Mouse (Mus musculus): ENCODE data around the gene Smc5. TPM values are rescaled to one million over a fixed set of nuclear protein-coding genes. Genes with fewer than 3 reads are reported as not detected.

Gene Smc5
- polyA plus RNA-seq, 1 experiment from 2014 or later = 24.6 TPM

DNA sequence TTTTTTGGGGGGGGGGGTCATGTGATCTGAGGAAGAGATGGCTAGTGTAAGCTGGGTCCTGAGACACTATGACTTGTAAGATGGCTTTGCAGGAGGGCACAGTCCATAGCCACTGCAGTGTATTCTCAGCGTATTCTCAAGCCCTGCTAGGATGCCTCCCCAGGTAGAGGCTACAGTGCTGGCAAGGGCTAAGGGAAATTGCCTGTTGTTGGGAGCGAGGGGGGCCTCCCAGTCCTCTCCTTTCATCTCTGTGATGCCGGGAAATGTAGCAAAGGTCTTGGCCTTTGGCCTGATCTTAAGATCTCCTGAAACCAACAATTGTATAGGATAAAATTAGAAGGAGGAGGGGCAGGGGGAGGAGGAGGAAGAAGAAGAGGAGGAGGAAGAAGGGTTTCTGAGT is 110.3 kb downstream of the Smc5 start:
- no peaks in the 10 kb centered on the region for H3K36me3 ChIP-seq
- H3K4me3 ChIP-seq (replicated peaks) = no peak overlapping the region
- H3K4me2 ChIP-seq = no peak overlapping the region
- no peaks in the 10 kb centered on the region for H3K9me3 ChIP-seq (replicated peaks)
- WGBS = 52% methylated on average over 3 of the region's 3 CpGs
- ATAC-seq (ENCODE audit: low FRiP score) = no peak
- peaks cover 15% of the 10 kb centered on the region for H3K4me1 ChIP-seq
- H3K9ac ChIP-seq (replicated peaks) = no peak overlapping the region
- H3K27ac ChIP-seq (replicated peaks) = no peak overlapping the region
- H3K27me3 ChIP-seq (replicated peaks) = no peaks in the 10 kb centered on the region

GRCm38 (mm10) chr19:23162877-23163276 is 110.8 kb downstream of the Smc5 start:
- no peak overlapping the region for H3K27ac ChIP-seq (replicated peaks)
- H3K4me2 ChIP-seq = no peak overlapping the region
- H3K4me1 ChIP-seq = peaks cover 15% of the 10 kb centered on the region
- H3K9ac ChIP-seq (replicated peaks) = no peak overlapping the region
- no peaks in the 10 kb centered on the region for H3K36me3 ChIP-seq
- H3K27me3 ChIP-seq (replicated peaks) = no peaks in the 10 kb centered on the region
- H3K9me3 ChIP-seq (replicated peaks) = no peaks in the 10 kb centered on the region
- no peak for ATAC-seq (ENCODE audit: low FRiP score)
- 80% methylated on average over 6 of the region's 6 CpGs for WGBS
- no peak overlapping the region for H3K4me3 ChIP-seq (replicated peaks)

DNA sequence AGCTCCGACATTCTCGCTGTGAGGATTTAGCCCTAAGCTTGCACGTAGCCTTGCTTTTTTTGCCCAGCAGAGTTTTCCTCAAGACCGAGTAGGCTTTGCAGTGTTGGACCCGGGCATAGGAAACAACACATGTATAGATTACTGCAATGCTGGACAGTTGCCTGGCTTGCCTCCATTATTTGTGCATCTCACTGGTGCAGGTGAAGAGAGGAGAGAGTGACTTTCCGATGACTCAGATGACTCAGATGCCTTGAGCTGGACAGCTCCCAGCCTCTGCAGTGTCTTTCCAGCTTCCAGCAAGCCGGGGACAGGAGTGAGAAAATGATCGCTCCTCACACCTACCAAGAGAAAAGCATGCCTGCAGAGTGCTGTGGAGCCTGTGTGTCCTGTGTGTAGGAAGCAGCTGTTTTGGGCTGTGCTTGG is 111.3 kb downstream of the Smc5 start:
- Histone ChIP-seq H3K4me1 (peaks cover 15% of the 10 kb centered on the region), H3K9me3 (replicated peaks) (no peaks in the 10 kb centered on the region), H3K27me3 (replicated peaks) (no peaks in the 10 kb centered on the region), H3K27ac (replicated peaks) (no peak overlapping the region), H3K4me3 (replicated peaks) (no peak overlapping the region), H3K36me3 (no peaks in the 10 kb centered on the region), H3K9ac (replicated peaks) (no peak overlapping the region), H3K4me2 (no peak overlapping the region)
- 51% methylated on average over 8 of the region's 8 CpGs for WGBS
- ATAC-seq (ENCODE audit: low FRiP score) = no peak

- Histone ChIP-seq H3K27me3 (replicated peaks) (no peaks in the 10 kb centered on the region), H3K4me1 (peaks cover 15% of the 10 kb centered on the region)
- 66% methylated on average over 10 of the region's 10 CpGs for WGBS
These were observed 113.8 kb downstream of the Smc5 start for GRCm38 (mm10) chr19:23159780-23160395.

More at GRCm38 (mm10) chr19:23159780-23160395, 113.8 kb downstream of the Smc5 start:
- Histone ChIP-seq H3K4me3 (replicated peaks) (no peak overlapping the region), H3K36me3 (no peaks in the 10 kb centered on the region), H3K4me2 (no peak overlapping the region), H3K9me3 (replicated peaks) (no peaks in the 10 kb centered on the region), H3K9ac (replicated peaks) (no peak overlapping the region), H3K27ac (replicated peaks) (no peak overlapping the region)
- no peak for ATAC-seq (ENCODE audit: low FRiP score)

Other genes starting within 250 kb of the Smc5 start
- 5.0 and 5.3 TPM in 2 replicates for gene Klf9, start 132.7 kb downstream of the Smc5 start, polyA plus RNA-seq (2015; fragmentation: Nextera tagmentation; extraction: Ambion mirVana)
- gene Mamdc2, start 174.5 kb upstream of the Smc5 start, polyA plus RNA-seq (2015; fragmentation: Nextera tagmentation; extraction: Ambion mirVana) = 1.2 and 1.7 TPM in 2 replicates

Measured in neural tube, embryonic 15.5 days (tissue).